ENCODE assay signal across 10 mouse cellular contexts in genomic region chr16:42255693-42256092, GRCm38 (mm10).
DNase-seq lines count a peak whose midpoint lies in the region; ATAC-seq and TF ChIP-seq lines count a peak whose summit lies in the region.
"Had no signal": no experiment of that assay in that cellular context is flagged by ENCODE, and none has a peak within 500 bp of the region (broad histone marks: within the 10 kb centered on the region; RNA-seq: fewer than 3 reads in every experiment).

No protein-coding gene starts in this region.

- no peak for TF ChIP-seq POLR2A in olfactory bulb, adult 2 months (IDR thresholded peaks at IDR 0.05; ENCODE audit: insufficient read depth, low read depth, low read length)

- ATAC-seq in liver, embryonic 11.5 days (replicated peaks; ENCODE audit: low FRiP score), result no peak

- H3K4me2 ChIP-seq in liver, embryonic 11.5 days, result no peak overlapping the region
- H3K4me2 ChIP-seq: liver, embryonic 13.5 days had no signal

- peak overlapping the region; percentile 34; the same call in 1 of the 2 replicates for H3K4me3 ChIP-seq in olfactory bulb, adult 2 months (ENCODE audit: insufficient read depth, low read depth, low read length)
- no peak overlapping the region for H3K4me3 ChIP-seq in liver, embryonic 11.5 days (ENCODE audit: low read depth, low read length)
- H3K4me3 ChIP-seq: erythroblast, embryonic 14.5 days; liver, embryonic 13.5 days had no signal

- H3K27me3 ChIP-seq in liver, embryonic 11.5 days (replicated peaks; ENCODE audit: control insufficient read depth, insufficient read depth, low read length), result no peaks in the 10 kb centered on the region
- H3K27me3 ChIP-seq: liver, embryonic 13.5 days had no signal

- no peaks in the 10 kb centered on the region for H3K36me3 ChIP-seq in liver, embryonic 11.5 days (ENCODE audit: control insufficient read depth, insufficient read depth, low read length)
- H3K36me3 ChIP-seq: liver, embryonic 13.5 days had no signal

- 26% methylated on average over 11 of the region's 11 CpGs for WGBS in olfactory bulb, adult 2 months
- 86% methylated on average over 11 of the region's 11 CpGs for WGBS in liver, embryonic 11.5 days

- H3K27ac ChIP-seq in olfactory bulb, adult 2 months (ENCODE audit: insufficient read depth, low read depth, low read length), result no peak overlapping the region
- no peak overlapping the region for H3K27ac ChIP-seq in liver, embryonic 11.5 days (ENCODE audit: low read depth, low read length)
- H3K27ac ChIP-seq: liver, embryonic 13.5 days had no signal

- H3K4me1 ChIP-seq in olfactory bulb, adult 2 months (ENCODE audit: control insufficient read depth, insufficient read depth, low read length), result 0 out of 2 replicates have a peak, but pooled peaks cover 3% of the 10 kb centered on the region
- no peaks in the 10 kb centered on the region for H3K4me1 ChIP-seq in liver, embryonic 11.5 days (replicated peaks; ENCODE audit: control insufficient read depth, insufficient read depth, low read length)
- H3K4me1 ChIP-seq: liver, embryonic 13.5 days had no signal

- peak; percentile 3 for DNase-seq in kidney, adult 9 months
- no peak for DNase-seq in kidney, adult 8-10 months
- peak; percentile 53 to 56 for DNase-seq in cerebellum, postnatal 36 days
- peak; percentile 71 for DNase-seq in layer of hippocampus, adult 9-11 months
- no peak for DNase-seq in urinary bladder, adult 2 months (ENCODE audit: low spot score)
- DNase-seq in thymus, postnatal 14 days, result no peak
- DNase-seq in liver, embryonic 11.5 days (ENCODE audit: low spot score), result no peak
- DNase-seq: liver, embryonic 13.5 days had no signal

- no peak overlapping the region for H3K9ac ChIP-seq in liver, embryonic 11.5 days (ENCODE audit: low read depth, low read length)
- H3K9ac ChIP-seq: liver, embryonic 13.5 days had no signal

- no peaks in the 10 kb centered on the region for H3K9me3 ChIP-seq in liver, embryonic 11.5 days (ENCODE audit: control insufficient read depth, low read length)
- H3K9me3 ChIP-seq: liver, embryonic 13.5 days had no signal

- no peak for TF ChIP-seq CTCF in olfactory bulb, adult 2 months (IDR thresholded peaks at IDR 0.05; ENCODE audit: insufficient read depth, low read depth, low read length)

Comparison
In these comparisons a context has a peak if more than half of its experiments do, and no peak if none do; other contexts are left out.
1. DNase-seq: peak in kidney, adult 9 months (single experiment), cerebellum, postnatal 36 days (2 of 2) and layer of hippocampus, adult 9-11 months (single experiment); none in kidney, adult 8-10 months (0 of 2), urinary bladder, adult 2 months (single experiment), thymus, postnatal 14 days (single experiment) and liver, embryonic 11.5 days (single experiment).